Mouse (Mus musculus) bone marrow, adult 2 months (tissue): ENCODE results near the gene Dnm2. TPM values are rescaled to one million over a fixed set of nuclear protein-coding genes. Genes with fewer than 3 reads are reported as not detected.
A peak's percentile ranks its signal among the peaks of the same experiment; 100 is the strongest.

Experiments
- H3K27ac ChIP-seq: fragments of 200-500 bp; 2 replicates; pipeline ENCODE4 v1.5.1; 2012; ENCODE audit warnings: low read depth, mild to moderate bottlenecking, control low read depth, inconsistent platforms, low read length; ENCODE audit not compliant: control insufficient read depth, poor library complexity, insufficient read depth
- H3K4me1 ChIP-seq: fragments of 200-500 bp; 2 replicates; pipeline ENCODE4 v1.6.1; 2011; ENCODE audit warnings: low read length; ENCODE audit not compliant: control insufficient read depth, insufficient read depth
- H3K4me3 ChIP-seq: fragments of 200-500 bp; replicated peaks from 2 replicates; pipeline ENCODE3; 2011; ENCODE audit warnings: mild to moderate bottlenecking, low read depth, low read length, control low read depth; ENCODE audit not compliant: control insufficient read depth
- CTCF ChIP-seq: fragments of 200-500 bp; IDR thresholded peaks from 2 replicates; pipeline ENCODE4 v1.5.1; 2011; ENCODE audit warnings: low read length, control low read depth; ENCODE audit not compliant: control insufficient read depth, insufficient read depth
- POLR2A ChIP-seq: fragments of 200-500 bp; IDR thresholded peaks from 2 replicates; pipeline ENCODE4 v1.6.1; 2011; ENCODE audit warnings: low read depth, mild to moderate bottlenecking, control low read depth, low read length, borderline replicate concordance; ENCODE audit not compliant: control insufficient read depth
- WGBS: fragments of 180-500 bp; shearing (Covaris S2); methylation state at CpG from one replicate; pipeline ENCODE4 v1.1.7; 2018; 5-methylcytosine and 5-hydroxymethylcytosine counted together
- polyA plus RNA-seq: library from polyadenylated mRNA; stranded (reverse); fragments of >200 nt; gene quantifications from 2 replicates; pipeline ENCODE4 v1.2.4, GENCODE M21; 2011; ENCODE audit warnings: low replicate concordance; ENCODE audit not compliant: missing spikeins, insufficient read depth, insufficient read length

The Dnm2 gene
- polyA plus RNA-seq, 1 experiment: 130 TPM

DNA sequence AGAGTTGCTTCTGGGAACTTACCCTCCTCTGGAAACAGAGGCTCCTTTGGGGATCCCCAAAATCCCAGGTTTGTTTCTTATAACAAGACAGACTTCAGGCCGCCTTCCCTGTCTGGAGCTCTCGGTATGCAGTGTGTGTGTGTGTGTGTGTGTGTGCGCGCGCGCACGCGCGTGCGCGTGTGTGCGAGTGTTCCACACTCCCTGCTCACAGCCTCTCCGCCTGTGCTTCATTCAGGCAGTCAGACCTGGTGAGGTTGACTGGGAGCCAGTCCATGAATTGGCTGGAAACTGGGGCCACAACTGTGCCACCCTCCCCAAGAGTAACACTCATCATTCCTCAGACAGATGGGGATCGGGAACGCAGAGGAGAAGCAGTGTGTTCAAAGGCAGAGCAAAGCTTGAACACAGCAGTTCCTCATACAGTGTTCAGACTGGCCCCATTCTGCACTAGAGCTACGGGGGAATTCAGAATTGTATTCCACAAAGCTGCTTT lies 72.4 kb downstream of the Dnm2 start:
- TF ChIP-seq CTCF (no peak), POLR2A (no peak)
- WGBS: 97% methylated on average over 16 of the region's 16 CpGs
- Histone ChIP-seq H3K4me1 (no peaks in the 10 kb centered on the region), H3K4me3 (no peak overlapping the region), H3K27ac (no peak overlapping the region)

DNA sequence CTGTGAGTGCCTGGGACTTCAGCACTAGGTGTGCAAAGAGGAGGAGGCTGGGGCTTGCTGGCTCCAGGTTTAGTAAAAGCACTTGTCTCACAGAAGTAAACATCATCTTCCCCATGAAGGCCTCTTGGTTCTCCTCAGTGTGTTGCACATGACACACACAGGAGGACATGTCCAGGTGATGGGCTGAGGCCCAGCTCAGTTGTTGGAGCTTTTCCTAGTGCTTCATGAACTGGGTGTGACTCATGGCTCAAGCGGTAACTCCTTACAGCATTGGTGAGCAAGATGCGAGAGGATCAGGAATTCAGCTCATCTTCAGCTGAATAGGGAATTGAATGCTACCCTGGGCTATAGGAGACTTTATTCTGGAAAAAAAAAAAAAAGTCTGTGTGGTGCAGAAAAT lies 73.0 kb downstream of the Dnm2 start:
- H3K4me3 ChIP-seq: no peak overlapping the region
- no peaks in the 10 kb centered on the region for H3K4me1 ChIP-seq
- TF ChIP-seq CTCF (no peak), POLR2A (no peak)
- H3K27ac ChIP-seq: no peak overlapping the region
- WGBS: 93% methylated on average over 2 of the region's 2 CpGs

DNA sequence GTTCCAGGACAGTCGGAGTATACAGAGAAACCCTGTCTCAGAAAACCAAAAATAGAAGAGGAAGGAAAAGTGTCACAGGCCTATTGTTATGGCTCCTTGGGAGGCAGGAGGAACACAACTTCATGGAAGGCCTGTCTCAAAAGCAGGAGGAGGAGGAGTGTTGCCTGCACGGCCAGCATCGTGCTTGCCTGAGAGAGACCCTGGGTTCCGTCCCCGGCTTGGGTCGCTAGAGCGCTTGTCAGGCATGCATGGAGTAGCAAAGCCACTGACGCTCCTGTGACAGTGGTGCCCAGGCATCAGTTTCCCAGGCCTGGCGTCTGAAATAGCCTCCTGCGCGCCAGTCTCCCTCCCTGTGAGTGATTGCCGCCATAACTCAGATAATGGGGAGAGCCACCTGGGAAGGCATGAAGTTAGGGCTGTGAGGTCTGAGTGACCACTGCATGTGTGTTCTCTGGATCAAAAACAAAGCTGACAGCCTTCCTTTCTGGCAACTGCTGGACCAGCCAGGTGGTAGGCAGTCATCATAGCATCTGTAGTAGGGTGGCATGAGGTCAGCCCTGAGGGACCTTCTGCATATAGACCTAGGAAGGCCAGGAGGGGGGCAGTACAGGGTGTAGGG lies 73.7 kb downstream of the Dnm2 start:
- TF ChIP-seq CTCF: no peak
- no peak for TF ChIP-seq POLR2A
- Histone ChIP-seq H3K27ac (no peak overlapping the region), H3K4me3 (no peak overlapping the region), H3K4me1 (no peaks in the 10 kb centered on the region)
- WGBS: 94% methylated on average over 12 of the region's 12 CpGs

DNA sequence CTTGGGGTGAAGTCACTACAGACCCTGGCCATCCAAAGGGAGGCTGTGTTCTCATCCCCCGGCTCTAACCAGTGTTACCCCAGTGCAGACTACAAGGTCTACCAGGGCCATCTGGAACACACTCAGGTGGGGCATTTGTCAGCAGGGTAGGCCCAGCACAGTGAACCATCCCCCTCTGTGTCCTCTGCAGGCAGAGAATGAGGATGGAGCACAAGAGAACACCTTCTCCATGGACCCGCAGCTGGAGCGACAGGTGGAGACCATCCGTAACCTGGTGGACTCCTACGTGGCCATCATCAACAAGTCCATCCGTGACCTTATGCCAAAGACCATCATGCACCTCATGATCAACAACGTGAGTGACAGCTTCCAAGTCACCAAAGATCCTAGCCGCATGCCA lies 78.6 kb downstream of the Dnm2 start:
- Histone ChIP-seq H3K4me3 (no peak overlapping the region), H3K4me1 (no peaks in the 10 kb centered on the region), H3K27ac (no peak overlapping the region)
- TF ChIP-seq POLR2A (no peak), CTCF (no peak)
- WGBS: 92% methylated on average over 8 of the region's 8 CpGs

DNA sequence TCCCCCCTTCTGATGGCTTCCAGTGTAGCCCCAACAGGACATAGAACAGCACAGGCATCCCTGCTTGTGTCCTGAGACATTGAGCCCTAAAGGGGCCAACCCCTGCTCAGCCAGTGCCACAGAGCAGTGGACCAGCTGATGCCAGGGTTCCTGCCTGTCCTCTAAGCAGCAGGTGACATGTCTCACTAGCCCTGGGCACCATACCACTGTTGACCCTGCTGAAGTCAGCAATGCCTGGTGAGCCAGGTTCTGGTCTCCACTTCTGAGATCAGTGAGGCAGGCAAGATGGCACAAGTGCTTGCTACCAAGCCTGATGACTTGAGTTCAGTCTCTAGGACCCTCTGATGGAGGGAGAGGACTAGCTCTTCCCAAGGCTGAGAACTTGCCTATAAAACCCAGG lies 81.1 kb downstream of the Dnm2 start:
- Histone ChIP-seq H3K27ac (no peak overlapping the region), H3K4me3 (no peak overlapping the region), H3K4me1 (peaks cover 4% of the 10 kb centered on the region; the same call in 1 of the 2 replicates)
- TF ChIP-seq CTCF (no peak), POLR2A (no peak)

DNA sequence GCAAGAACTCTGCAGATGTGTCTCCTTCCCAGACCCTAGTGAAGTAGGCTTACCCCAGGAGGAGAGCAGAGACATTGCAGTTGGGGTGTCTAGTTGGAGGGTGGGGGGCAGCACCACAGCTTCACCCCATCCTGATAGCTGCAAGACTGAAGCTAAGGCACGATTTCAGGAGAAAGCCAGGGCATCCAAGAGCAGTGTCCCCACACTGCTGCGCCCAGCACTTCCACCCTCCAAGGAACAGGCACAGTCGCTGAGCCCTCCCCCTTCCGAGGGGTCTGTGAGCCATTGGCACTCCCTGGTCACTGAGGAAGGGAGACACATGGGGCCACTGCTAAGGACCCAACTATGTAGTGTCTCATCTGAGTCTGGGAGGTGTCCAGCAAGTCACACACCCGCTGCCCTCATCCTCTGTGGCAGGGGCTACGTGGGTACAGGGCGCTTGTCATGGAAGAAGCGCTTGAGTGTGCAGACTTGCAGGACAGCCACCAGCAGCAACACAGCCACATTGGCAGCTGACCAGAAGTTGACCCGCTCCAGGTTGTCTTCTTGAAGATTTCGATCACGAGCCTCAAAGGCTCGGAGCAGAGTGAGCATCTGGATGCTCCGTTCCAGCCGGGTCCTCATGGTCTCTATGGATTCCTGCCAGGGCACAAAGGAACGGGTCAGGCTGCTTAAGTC lies 83.2 kb downstream of the Dnm2 start:
- TF ChIP-seq CTCF (no peak), POLR2A (no peak)
- WGBS: 90% methylated on average over 15 of the region's 15 CpGs

DNA sequence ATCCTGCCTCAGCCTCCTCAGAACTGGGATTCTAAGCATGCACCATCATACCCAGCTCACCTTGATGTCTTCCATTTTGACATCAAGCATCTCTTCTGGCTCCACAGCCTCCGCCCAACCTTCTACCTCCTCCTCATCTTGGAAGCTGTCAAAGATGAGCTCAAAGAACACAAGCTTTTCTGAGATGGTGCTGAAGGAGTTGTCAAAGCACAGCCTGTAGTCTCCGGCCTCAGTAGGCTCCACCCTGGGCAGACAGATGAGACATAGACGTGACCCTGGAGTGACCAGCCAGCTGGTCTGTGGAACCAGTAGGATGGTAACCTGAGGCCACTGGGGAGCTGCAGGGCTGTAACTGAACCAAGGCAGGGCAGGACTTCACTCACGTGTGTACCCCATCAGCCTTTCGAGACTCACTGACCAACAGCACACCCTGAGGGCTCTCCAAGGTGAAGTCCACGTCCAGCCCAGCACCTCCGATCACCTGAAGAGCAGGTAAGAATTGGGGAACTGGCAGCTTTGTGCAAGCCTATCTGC lies 84.2 kb downstream of the Dnm2 start:
- Histone ChIP-seq H3K4me3 (peak overlapping the region; percentile 9), H3K27ac (no peak overlapping the region), H3K4me1 (peaks cover 4% of the 10 kb centered on the region)
- TF ChIP-seq CTCF (no peak), POLR2A (no peak)
- 72% methylated on average over 7 of the region's 7 CpGs for WGBS

More for the DNA sequence above, 83.2 kb downstream of the Dnm2 start:
- peaks cover 4% of the 10 kb centered on the region for H3K4me1 ChIP-seq
- no peak overlapping the region for H3K4me3 ChIP-seq
- H3K27ac ChIP-seq: no peak overlapping the region

DNA sequence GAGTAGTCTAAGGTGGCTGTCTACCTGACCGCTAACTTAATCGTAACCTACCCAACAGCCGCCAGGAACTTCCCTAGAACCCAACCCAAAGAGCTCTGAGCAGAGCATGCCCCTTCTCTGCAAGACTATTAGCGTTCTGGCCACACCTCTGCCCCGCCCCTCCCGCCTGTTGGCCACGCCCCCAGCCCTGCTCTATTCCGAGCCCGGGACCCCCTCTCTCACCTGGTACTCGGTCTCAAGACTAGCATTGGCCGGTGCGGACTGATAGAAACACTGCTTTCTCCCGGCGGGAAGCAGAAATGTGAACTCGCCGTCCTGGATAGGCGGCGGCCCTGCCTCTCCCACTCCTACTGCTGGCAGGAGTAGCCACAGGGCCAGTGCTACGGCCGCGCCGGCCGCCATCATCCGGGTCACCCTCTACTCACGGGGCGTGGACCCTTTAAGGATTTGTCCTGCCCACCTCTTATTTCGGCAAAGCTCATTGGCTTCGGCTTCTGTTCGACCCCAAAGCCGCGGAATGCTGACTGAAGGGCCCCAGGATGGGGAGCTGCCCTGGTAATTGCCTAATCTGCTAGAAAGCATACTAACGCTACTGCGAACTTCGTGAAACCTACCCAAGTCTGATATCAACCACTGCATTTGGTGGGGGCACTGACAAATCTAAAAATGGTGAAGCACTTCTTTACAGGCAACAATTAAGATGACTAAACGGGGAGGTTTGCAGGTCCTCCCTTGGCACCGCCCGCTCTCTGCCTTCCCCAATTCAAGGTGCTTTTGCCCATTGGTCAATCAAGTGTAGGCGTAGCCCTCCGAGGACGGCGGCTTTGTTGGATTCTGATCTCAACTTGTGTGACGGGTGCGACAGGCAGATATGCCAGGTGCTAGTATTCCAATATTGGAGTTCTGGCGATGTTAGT lies 85.3 kb downstream of the Dnm2 start, which contains the start of gene Tmed1:
Tmed1 (minus strand) TSS at position 481 of the 917 bp plus-strand sequence.
- TF ChIP-seq POLR2A (peak; percentile 72; the same call in 1 of the 2 replicates), CTCF (no peak)
- Histone ChIP-seq H3K4me3 (peak within 1 kb of the TSS; percentile 95), H3K27ac (peak within 1 kb of the TSS; percentile 90), H3K4me1 (peaks cover 4% of the 10 kb centered on the region)
- under 1% methylated on average over 44 of the region's 44 CpGs for WGBS
